Mouse (Mus musculus): ENCODE results near the gene Mrpl51.

The Mrpl51 gene

GRCm38 (mm10) chr6:125232516-125232915 is 40.9 kb downstream of the Mrpl51 start:
- DNase-seq (ENCODE audit: low read depth, low spot score): no peak

GRCm38 (mm10) chr6:125233816-125234519 is 42.4 kb downstream of the Mrpl51 start:
- DNase-seq (ENCODE audit: low read depth, low spot score): no peak

GRCm38 (mm10) chr6:125234520-125234828 is 42.9 kb downstream of the Mrpl51 start:
- DNase-seq (ENCODE audit: low read depth, low spot score): no peak

GRCm38 (mm10) chr6:125236341-125236740 is 44.7 kb downstream of the Mrpl51 start:
- no peak for DNase-seq (ENCODE audit: low read depth, low spot score)

GRCm38 (mm10) chr6:125236782-125237181 is 45.2 kb downstream of the Mrpl51 start, which contains the start of gene Cd27:
Gene Cd27, minus strand, starts transcription at chr6:125237010.
- peak; percentile 76 for DNase-seq (ENCODE audit: low read depth, low spot score)

GRCm38 (mm10) chr6:125237421-125237820 is 45.8 kb downstream of the Mrpl51 start:
- peak; percentile 72 for DNase-seq (ENCODE audit: low read depth, low spot score)

GRCm38 (mm10) chr6:125238396-125238795 is 46.8 kb downstream of the Mrpl51 start:
- peak; percentile 56 for DNase-seq (ENCODE audit: low read depth, low spot score)

- peak; percentile 48 for DNase-seq (ENCODE audit: low read depth, low spot score)
Measured at GRCm38 (mm10) chr6:125239547-125239946, 47.9 kb downstream of the Mrpl51 start.

GRCm38 (mm10) chr6:125240617-125241016 is 49.0 kb downstream of the Mrpl51 start:
- no peak for DNase-seq (ENCODE audit: low read depth, low spot score)

GRCm38 (mm10) chr6:125241566-125241965 is 50.0 kb downstream of the Mrpl51 start:
- DNase-seq (ENCODE audit: low read depth, low spot score): peak; percentile 85

- peak; percentile 57 for DNase-seq (ENCODE audit: low read depth, low spot score)
Measured at GRCm38 (mm10) chr6:125244551-125244950, 53.0 kb downstream of the Mrpl51 start.
